Mouse (Mus musculus): ENCODE measurements at regions not wholly inside any gene's neighbourhood (a gene's known extent, or its start where the extent isn't known, plus 50 kb on each side); places are given as distances from the start of the nearest gene placed in this dataset.

- TF ChIP-seq CTCF (IDR thresholded peaks at IDR 0.05; ENCODE audit: low read depth) (no peak), EP300 (IDR thresholded peaks at IDR 0.05; ENCODE audit: low read depth) (no peak)
Measured at GRCm38 (mm10) chr2:166417628-166418027, 262.2 kb upstream of the Sulf2 start.

Measured in liver, postnatal 0 days (tissue).